Mouse (Mus musculus): ENCODE results near the gene Igsf8.
"Not testable (repeated sequence)": the region's sequence is repeated elsewhere in the genome, so short reads cannot be mapped to it uniquely, and the experiment has no call there.

The Igsf8 gene

DNA sequence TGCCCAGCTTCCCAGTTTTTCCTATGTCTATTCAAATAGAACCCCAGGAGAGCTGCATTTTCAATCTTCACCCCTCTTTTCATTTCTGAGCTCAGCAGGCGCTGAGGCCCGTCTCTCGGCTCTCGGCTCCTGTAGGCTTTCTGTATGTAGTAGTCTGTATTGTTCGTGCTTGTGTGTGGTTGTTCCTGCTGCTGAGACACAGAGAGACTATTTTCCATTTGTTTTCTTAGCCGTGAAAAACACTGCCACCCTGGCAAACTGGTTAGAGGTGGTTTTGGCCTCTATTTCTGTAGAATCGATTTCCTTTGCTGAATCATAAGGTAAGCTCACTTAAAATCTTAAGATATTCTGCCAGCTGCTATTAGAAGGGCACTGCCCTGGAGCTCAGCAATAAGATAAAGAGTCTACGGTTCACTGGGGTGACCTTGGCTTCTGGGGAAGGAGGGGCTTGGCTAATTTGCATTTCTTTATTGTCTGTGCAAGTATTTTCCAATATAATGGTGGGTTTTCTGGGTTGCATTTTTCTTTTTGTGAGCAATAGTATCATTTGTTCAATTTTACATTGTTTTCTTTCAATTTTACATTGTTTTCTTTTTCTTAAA is at the start of gene Igsf8:
Gene Igsf8, plus strand, starts transcription at position 165 of the 602 bp plus-strand sequence.
- no peak for DNase-seq

DNA sequence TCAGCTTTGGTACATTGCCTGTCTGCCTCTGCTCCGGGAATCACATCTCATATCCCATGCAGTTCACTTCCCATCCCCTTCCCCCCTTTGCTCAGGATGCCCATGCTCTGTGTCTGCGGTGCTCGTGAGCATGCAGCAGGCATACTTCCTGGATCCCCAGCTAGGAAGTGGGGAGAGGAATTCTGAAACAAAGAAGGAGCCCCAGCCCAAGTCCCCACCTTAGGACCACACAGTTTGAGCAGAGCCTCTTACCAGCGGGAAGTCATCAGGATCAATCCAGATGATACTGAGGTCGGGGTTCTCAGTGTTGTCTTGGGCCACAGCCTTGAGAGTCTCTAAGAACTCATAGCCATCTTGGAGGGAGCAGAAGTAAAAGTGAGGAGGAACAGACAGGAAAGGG is 48.7 kb upstream of the Igsf8 start:
- no peak for DNase-seq

DNA sequence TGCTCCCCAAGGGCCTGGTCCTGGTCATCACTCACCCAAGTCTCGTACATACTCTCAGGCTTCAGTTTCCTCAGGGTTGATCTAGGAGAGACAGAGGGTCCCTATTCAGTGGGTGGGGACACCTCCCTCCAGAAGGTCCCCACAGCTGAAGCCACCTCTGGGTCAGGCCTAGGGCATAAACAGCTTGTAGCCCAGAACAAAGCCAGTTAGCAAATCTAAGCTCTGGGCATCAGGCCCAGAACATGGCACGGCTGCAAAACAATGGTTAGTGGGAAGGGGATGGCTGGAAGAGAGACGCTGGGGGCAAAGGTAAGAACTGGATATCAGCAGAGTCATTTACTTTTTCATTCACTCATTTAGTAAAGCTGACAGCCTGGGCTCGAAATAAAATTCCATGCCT is 47.7 kb upstream of the Igsf8 start:
- DNase-seq = no peak

DNA sequence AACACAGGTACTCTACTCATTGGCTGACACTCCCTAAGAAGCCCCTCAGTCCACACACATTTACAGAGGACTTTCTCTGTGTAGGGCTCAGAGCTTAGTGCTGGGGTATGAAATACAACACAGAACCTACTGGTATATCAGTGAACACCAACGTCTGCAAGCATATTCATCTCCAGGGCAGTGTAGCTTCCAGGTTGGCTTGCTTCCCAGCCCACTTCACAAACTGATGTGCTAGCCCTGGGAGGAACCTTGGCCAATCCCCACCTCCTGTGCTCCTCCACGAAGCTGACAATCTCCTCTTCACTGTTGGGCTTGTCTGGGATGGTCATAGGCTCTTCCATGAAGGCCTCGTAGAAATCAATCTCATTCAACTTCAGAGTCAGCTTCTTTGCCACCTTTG is 46.7 kb upstream of the Igsf8 start:
- DNase-seq = no peak

DNA sequence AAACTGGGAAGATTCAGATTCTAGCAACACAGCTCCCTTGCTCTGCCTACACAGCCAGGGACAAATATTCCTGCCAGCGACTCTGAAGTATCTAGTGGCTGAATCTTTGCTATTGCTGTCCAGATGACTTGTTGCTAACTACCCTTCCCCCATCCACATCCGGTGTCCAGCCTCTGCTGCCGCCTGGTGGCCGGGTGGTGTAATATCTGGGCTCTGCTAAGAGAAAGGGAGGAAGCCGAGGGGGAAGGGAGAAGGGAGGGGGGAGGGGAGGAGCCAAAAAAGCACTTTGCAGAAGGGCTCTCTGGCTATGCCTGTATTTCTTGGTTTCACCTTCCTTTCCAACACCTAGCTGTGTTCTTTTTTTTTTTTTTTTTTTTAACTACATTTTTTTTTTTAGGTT is 44.3 kb upstream of the Igsf8 start:
- peak; percentile 87 for DNase-seq

DNA sequence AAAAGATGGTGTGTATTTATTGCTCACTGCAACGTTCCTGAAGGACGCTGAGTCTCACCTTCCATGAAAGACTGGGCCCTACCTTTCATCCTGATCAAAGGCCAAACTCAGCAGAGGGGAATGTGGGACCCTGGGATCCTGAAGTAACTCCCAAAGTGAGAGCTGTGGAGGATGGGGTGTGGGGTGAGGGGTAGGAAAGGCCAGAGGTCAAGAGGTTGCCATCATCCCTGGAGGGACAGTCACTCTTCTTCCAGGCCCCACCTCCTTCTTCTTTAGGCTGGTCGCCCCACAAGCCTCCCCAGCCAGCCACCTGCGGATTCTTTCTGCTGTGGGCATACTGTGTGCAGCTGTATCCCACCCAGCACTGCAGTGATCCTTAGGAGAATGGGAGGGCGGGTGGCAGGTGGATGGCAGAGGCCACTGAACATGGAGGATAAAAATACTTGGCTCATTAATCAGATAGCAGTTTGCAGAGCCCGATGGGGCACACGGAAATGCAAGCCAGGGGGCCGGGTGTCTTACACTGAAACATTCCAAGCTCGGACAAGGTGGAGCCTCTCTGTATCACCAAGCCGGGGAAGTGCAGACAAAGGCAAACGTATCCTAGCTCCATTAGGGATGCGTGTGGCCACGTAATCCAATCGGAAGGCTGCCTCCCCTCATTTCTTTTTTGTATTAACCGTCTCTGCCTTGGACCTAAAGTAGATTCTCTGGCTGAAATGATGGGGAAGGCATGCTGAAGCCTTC is 43.1 kb upstream of the Igsf8 start:
- DNase-seq = no peak

DNA sequence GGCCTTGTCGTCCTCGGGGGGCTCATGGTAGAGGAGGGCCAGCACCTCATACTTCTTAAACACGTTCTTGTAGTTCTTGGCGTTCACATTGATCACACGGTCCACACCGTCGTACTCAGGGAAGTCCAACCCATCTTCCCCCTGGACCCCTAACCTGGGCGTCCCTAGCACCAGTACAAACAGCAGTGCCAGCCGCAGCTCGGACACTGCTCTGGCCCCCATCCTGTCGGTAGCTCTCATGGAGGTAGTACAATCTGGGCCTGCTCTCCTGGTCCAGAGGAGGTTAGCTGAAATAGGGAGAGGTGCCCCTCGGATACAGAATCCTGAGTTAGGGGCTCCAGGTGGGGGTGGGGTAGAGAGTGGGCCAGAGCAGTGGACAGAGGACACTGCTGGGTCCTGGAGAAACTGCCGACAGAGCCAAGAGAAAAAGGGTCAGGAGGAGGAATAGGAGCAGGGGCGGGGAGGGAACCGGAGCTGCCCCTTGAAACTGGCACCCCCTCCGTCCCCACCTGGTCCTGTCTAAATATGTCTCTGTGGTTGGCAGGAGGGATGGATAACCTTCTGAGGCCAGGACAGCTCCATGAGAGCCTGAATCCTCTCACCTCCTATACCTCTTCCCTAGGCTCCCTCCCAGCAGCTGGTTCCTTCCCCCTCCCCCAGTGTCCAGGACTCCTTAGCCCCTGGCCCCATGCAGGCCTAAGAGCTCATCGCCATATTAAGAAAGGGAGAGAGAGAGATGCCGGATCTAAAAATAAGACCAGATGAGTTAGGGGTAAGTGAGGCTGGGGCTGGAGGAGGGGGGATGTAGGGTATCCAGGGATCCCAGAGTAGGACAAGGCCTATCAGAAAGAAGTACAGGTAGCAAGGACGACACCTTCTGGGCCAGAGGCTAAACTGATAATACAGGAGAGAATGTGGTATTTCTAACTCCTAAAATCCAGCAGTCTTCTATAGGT is 41.7 kb upstream of the Igsf8 start, which contains the start of gene Casq1:
Gene Casq1, minus strand, starts transcription at position 418 of the 956 bp plus-strand sequence.
- DNase-seq = no peak

DNA sequence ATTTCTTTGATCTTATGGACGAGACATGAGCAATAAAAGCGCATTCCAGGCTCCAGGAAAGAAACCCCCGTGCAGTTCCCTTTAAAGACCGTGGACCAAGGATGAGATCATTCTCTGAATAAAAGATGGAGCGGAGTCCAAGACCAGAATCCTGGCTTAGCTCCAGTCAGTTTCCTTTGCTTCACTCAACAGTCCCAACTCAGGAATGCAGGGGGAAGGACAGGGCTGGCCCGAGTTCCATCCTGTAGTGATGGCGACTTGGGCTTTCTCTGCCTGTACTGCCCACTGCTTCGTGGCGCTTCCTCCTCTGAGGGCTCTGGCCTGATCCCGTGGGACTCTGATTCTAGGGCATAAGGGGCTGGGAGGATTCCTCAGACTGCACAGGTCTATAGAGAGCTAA is 41.0 kb upstream of the Igsf8 start:
- DNase-seq = no peak

DNA sequence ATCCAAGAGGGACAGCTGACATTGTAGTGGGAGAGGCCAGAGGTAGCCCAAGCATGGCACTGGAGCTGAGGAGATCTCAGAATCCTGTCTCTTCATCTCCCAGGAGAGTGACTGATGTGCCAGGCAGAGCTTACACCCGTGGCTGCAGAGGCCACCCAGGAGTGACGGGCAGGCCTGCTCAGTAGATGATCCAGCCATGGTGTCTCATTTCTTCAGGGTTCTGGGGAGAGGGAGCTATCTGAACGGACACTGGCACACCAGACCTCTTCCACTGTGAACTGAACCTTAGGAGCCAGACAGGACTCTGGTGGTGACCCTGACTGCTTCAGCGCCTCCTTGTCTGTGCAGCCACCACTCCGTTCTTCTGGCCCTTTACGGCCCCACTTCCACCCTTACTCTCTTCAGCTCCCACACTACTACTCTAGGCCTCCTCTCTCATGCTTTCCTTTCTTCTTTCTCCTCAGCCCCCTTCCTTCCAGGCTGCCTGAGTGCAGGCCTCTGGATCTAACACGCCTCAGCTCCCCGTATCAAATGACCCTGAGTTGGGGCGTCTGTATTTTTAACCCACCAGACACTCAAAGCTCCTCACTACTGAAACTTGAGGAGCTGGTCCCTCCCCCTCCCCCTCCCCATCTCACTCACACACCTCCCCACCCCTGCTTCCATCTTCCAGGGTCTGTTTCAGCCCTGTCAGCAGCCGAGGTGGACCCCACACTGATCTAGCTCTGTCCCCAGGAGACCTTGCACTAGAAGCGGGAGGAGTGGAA is 40.0 kb upstream of the Igsf8 start:
- DNase-seq = no peak

DNA sequence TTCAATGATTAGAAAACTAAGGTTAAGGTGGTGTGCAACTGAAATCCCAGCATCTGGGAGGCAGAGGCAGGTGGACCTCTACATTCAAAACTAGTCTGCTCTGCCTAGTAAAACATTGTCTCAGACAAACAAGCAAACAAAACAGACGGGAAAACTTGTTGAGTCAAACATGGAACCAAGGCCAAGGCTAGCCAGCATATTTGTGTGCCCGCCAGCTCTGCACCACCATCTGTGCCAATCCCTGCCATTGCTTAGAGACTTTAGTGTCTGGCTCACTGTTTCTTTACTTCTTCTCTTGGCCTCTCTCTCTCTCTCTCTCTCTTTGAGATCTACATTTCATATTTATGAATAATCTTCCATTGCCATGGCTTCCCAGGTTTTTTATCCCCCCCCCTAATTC is 33.2 kb upstream of the Igsf8 start:
- DNase-seq = no peak

DNA sequence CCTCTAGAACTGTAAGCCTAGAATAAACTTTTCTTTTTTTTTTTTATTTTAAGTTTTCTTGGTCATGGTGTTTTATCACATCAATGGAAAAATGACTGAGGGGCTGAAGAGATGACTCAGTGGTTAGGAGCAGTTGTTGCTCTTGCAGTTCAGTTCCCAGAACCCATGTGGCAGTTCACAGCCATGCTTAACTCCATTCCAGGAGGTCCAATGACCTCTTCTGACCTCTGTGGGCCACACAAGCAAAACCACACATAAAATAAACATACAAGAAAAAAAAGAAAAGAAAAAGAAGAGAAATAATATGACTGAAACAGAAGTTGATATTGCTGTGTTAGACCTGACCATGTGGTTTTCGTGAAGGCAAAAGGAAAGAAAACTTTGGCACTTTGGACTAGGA is 32.2 kb upstream of the Igsf8 start:
- no peak for DNase-seq

DNA sequence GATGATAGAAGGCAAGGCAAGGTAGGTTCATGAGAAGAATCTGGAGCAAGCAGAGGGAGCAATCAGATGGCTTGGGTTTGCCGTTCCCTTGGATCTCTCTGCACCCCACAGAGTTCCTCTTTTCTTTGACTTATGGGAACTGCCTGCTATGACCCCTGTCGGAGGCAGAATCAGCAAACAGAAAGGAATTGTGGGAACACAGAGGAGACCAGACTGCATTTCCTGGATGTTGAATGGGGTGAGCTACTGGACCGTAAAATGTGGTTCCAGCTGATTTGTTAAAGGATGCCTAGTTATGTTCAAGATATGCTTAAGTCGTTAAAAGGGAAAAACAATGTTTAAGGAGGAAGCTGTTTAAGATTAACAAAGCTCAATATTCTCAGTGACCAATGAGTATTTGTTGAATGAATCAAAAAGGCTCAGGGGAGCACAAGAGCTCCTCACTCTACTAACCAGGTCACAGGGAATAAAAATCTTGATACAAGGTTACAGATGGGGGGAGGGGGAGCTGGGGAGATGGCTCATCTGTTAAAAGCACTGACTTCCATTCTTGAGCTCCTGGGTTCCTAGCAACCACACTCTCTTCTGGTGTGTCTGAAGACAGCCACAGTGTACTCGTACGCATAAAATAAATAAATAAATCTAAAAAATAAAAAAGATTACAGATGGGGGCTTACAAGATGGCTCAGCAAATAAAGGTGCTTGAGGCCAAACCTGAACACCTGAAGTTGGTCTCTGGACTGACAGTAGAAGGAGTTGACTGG is 20.3 kb upstream of the Igsf8 start:
- no peak for DNase-seq

DNA sequence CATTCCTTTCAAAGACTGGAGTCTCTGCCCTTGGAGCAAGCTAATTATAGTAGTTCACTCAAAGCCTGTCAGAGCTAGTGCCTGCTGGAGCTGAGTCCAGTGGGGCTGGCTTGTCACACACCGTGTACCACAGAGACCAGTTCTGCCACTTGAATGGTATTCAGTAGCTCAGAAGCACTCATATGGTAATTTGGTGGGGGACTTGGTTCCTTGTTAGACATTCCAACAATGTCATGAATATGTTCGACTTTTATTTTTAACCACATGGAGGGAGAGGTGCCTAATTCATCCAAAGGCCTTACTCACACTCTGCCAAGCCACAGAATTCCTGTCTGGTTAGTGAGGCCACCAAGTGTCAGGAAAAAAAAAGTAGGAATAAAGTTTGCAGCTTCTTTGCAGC is 19.0 kb upstream of the Igsf8 start:
- no peak for DNase-seq

DNA sequence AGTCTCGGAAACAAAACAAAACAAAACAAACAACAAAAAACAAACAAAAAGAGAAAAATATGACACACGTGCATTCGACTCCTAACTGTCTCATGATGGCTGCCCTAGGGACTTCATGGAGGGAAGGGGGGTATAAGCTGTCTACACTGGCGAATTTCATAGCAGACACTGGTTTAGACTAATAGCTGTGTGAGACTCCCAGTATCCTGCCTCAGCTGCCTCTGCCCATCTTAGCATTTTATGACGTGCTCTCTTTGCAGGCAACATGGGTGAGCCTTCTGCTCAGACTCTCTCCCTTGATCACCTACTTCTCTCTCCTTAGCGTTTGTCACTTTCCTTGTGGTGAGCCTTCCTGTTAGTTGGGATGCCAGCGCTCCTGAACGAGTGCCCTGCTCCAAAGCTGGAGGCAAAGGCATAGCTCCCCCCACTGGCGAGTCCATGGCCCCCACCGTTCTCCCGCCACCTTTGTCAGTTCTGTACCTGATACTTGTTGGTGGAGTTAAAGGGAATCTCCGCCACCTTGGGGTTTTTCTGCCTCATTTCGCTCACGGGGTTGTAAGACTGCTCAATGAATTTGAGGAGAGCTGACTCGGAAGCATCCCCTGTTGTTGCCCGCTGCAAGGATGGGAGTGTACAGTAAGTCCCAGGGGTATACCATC is 17.8 kb upstream of the Igsf8 start:
- peak; percentile 29 for DNase-seq

DNA sequence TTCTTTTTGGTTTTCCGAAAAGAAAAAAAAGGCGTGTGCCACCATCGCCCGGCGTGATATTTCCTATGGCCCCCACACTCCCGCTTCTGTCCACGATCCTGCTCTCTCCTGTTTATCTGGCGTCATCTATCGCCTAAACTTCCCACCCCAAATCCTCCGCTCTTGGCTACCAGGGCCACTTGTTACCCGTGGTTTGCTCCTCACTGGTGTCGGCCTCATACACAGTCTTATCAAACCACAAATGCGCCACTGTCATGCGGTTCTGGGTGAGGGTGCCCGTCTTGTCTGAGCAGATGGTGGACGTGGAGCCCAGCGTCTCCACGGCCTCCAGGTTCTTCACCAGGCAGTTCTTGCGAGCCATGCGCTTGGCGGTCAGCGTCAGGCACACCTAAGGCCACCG is 16.8 kb upstream of the Igsf8 start:
- DNase-seq = not testable (repeated sequence)

DNA sequence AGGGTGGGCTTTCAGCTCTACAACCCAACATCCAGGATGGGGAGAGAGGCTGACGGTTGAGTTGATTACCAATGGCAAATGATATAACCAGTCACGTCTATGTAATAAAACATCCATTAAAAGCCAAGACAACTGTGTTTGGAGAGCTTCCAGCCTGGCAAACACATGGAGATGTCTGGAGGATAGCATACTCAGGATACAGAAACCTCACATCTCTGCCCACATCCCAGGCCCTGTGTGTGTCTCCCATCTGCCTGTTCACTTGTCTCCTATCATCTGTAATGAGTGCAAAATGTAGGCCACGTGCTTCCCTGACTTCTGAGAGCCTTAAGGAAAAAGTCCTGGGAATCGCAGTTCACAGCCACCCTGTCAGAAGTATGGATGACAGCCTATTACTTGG is 14.2 kb upstream of the Igsf8 start:
- DNase-seq = no peak

DNA sequence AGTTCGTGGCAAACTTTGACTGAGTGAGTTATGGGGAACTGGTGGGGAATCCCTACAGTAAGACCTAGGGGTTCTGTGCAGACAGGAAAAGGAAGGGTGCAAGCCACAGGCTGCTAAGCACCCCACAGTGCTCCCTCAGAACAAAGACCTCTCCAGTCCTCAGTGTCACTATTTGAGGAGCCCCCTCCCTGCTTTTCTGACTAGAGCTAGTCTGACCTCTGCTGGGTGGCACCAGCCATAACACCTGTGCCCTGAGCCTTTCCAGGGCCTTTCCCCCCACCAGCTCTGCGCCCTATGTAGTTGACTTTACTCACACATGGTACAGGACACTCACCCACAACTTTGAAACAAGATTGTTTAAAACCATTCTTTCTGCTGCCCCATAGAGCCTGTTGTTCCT is 13.8 kb upstream of the Igsf8 start:
- DNase-seq = no peak

DNA sequence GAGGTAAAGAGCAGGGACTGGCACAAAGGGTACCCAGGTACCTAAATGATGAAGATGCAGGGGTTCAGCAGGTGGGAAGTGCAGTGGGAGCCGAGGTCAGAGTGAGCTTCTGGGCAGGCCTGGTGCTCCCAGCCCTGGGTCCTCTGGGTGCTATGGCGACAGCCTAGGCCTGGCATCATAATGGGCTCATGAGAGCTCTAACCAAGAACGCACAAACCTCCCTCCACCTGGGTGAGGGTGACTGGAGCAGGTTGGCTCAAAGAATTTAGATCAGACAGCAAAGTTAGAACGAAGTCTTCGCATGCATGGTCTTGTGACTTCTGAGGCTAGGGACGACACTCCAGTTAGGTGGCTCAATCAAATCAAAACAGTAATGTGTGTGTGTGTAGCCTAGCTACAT is 3.1 kb upstream of the Igsf8 start, which contains the start of gene Atp1a4:
Gene Atp1a4, minus strand, starts transcription at position 101 of the 400 bp plus-strand sequence.
- DNase-seq = no peak

DNA sequence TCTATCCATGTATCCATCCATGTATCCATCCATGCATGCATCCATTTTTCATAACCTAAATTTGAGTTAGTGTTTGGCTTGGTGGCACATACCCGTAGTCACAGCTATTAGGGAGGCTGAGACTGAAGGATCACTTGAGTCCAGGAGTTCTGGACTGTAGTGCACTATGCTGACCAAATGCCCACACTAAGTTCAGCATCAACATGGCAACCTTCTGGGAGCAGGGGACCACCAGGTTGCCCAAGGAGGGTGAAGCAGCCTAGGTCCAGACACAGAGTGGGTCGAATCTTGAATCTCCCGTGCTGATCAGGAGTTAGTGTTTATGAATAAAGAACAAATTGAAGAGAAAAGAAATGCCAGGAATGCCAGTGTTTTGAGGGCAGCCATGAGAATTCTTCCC is 9.8 kb downstream of the Igsf8 start:
- no peak for DNase-seq

DNA sequence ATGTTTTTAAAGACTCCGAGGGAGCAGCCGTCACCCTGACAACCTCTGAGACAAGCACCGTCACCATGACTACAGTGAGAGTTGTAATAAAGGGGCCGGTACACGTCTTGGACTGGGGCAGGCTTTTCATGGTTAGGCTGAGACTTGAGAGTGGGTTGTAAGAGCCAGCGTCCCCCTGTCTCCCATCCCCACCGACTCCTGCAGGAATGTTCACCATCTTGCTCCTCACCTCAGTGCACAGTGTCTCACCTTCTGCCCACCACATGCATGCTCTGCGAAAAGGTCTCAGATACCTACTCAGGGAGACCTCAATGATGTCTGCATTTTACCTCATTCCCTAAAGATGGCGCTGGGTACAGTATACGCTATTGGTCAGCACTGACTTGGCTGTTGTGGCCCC is 10.3 kb downstream of the Igsf8 start:
- DNase-seq = no peak

DNA sequence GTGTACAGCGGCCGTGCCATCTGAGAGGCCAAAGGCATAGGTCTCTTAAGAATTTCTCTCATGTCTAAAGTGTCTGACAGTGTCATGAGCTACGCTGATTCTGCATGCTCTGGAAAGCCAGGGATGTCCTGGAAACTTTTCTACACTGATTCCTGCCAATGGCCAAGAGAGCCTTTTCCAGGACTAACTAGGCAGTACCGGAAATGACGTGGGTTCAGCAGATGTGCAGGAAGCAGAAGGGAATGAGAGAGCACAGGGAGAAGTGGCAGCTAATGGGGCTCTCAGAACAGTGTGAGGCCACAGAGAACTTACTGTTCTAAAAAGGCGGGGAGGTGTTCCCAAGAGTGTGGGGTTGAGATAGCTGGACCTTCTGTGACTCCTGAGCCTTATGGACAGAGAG is 11.9 kb downstream of the Igsf8 start:
- DNase-seq = no peak
